Mouse (Mus musculus) testis, postnatal 14 days (tissue): ENCODE results near the gene Spns2.
"Not testable (repeated sequence)": the region's sequence is repeated elsewhere in the genome, so short reads cannot be mapped to it uniquely, and the experiment has no call there.

Experiments used
- DNase-seq: peaks from one replicate; pipeline ENCODE4 v3.0.0; 2021; ENCODE audit warnings: low spot score

Spns2 gene

GRCm38 (mm10) chr11:72436756-72437650 is 52.7 kb downstream of the Spns2 start:
- DNase-seq = no peak

GRCm38 (mm10) chr11:72436271-72436670 is 53.4 kb downstream of the Spns2 start:
- DNase-seq = no peak

GRCm38 (mm10) chr11:72435694-72436045 is 54.0 kb downstream of the Spns2 start:
- DNase-seq = peak; percentile 54

GRCm38 (mm10) chr11:72434963-72435693 is 54.6 kb downstream of the Spns2 start, which contains the start of gene Ggt6:
Gene Ggt6 (plus strand): TSS chr11:72435526.
- DNase-seq = no peak

- DNase-seq = not testable (repeated sequence)
These were observed 59.2 kb downstream of the Spns2 start for GRCm38 (mm10) chr11:72430311-72431068.

- peak; percentile 55 for DNase-seq
These were observed 60.4 kb downstream of the Spns2 start for GRCm38 (mm10) chr11:72429288-72429690.

- DNase-seq = peak; percentile 78
These were observed 61.0 kb downstream of the Spns2 start for GRCm38 (mm10) chr11:72428694-72429093.

- DNase-seq = no peak
These were observed 62.8 kb downstream of the Spns2 start for GRCm38 (mm10) chr11:72426884-72427283.

GRCm38 (mm10) chr11:72425201-72425600 is 64.5 kb downstream of the Spns2 start:
- no peak for DNase-seq

- DNase-seq = no peak
These were observed 66.0 kb downstream of the Spns2 start for GRCm38 (mm10) chr11:72423686-72424085.

GRCm38 (mm10) chr11:72421518-72422278 is 68.0 kb downstream of the Spns2 start:
- no peak for DNase-seq

GRCm38 (mm10) chr11:72420460-72421122 is 69.1 kb downstream of the Spns2 start:
- DNase-seq = no peak

GRCm38 (mm10) chr11:72419006-72419405 is 70.7 kb downstream of the Spns2 start:
- DNase-seq = no peak

- no peak for DNase-seq
These were observed 71.5 kb downstream of the Spns2 start for GRCm38 (mm10) chr11:72418227-72418626.

- DNase-seq = no peak
These were observed 72.3 kb downstream of the Spns2 start for GRCm38 (mm10) chr11:72417376-72417775.

- no peak for DNase-seq
These were observed 73.0 kb downstream of the Spns2 start for GRCm38 (mm10) chr11:72416666-72417065.

- no peak for DNase-seq
These were observed 74.5 kb downstream of the Spns2 start for GRCm38 (mm10) chr11:72415155-72415554.

- DNase-seq = no peak
These were observed 76.0 kb downstream of the Spns2 start for GRCm38 (mm10) chr11:72413601-72414190.

- peak; percentile 52 for DNase-seq
These were observed 76.7 kb downstream of the Spns2 start for GRCm38 (mm10) chr11:72413016-72413415.

- DNase-seq = no peak
These were observed 77.8 kb downstream of the Spns2 start for GRCm38 (mm10) chr11:72411945-72412344.
